Mouse (Mus musculus): ENCODE results near the gene Fam221b.

Gene Fam221b

GRCm38 (mm10) chr4:43613060-43613730, 55.8 kb downstream of the Fam221b start:
- no peak for DNase-seq (ENCODE audit: low read depth, low spot score)

GRCm38 (mm10) chr4:43612534-43612933, 56.4 kb downstream of the Fam221b start:
- DNase-seq (ENCODE audit: low read depth, low spot score) = no peak

Measured in telencephalon, adult 2 months (tissue).